Mouse (Mus musculus) kidney, postnatal 0 days (tissue): ENCODE measurements around the gene Perm1. TPM values are rescaled to one million over a fixed set of nuclear protein-coding genes. Genes with fewer than 3 reads are reported as not detected.

Experiments used
- ATAC-seq: fragments of 200-750 bp; cut with Nextera tagmentation; replicated peaks from 2 replicates; pipeline ENCODE4 v1.8.0; 2017; ENCODE audit warnings: low read depth, moderate number of reproducible peaks, moderate TSS enrichment, moderate library complexity; ENCODE audit not compliant: low FRiP score
- DNase-seq: peaks from one replicate; pipeline ENCODE4 v3.0.0-alpha.2; 2016; ENCODE audit warnings: low spot score
- H3K27ac ChIP-seq: fragments of 300-500 bp; sonication (generic); 2 replicates; pipeline ENCODE4 v1.5.1; 2014; ENCODE audit warnings: mild to moderate bottlenecking
- H3K27me3 ChIP-seq: fragments of 300-500 bp; sonication (generic); 2 replicates; pipeline ENCODE4 v1.6.1; 2014; ENCODE audit warnings: low read length, mixed read lengths; ENCODE audit not compliant: insufficient read depth
- H3K36me3 ChIP-seq: fragments of 300-500 bp; sonication (generic); 2 replicates; pipeline ENCODE4 v1.6.1; 2014; ENCODE audit warnings: low read length, mixed read lengths; ENCODE audit not compliant: insufficient read depth
- H3K4me1 ChIP-seq: fragments of 300-500 bp; sonication (generic); replicated peaks from 2 replicates; pipeline ENCODE4 v1.6.1; 2014; ENCODE audit warnings: antibody characterized with exemption, low read length, mixed read lengths; ENCODE audit not compliant: insufficient read depth
- H3K4me2 ChIP-seq: fragments of 300-500 bp; sonication (generic); 2 replicates; pipeline ENCODE4 v1.6.1; 2014; ENCODE audit warnings: mild to moderate bottlenecking, low read length, moderate library complexity, mixed read lengths
- H3K4me3 ChIP-seq: fragments of 300-500 bp; sonication (generic); replicated peaks from 2 replicates; pipeline ENCODE4 v1.5.1; 2014; ENCODE audit warnings: low read depth, low read length
- H3K9ac ChIP-seq: fragments of 300-500 bp; sonication (generic); 2 replicates; pipeline ENCODE4 v1.6.1; 2014; ENCODE audit warnings: low read depth, low read length
- H3K9me3 ChIP-seq: fragments of 300-500 bp; sonication (generic); replicated peaks from 2 replicates; pipeline ENCODE4 v1.6.1; 2016; ENCODE audit warnings: low read length, inconsistent platforms, mixed read lengths
- CTCF ChIP-seq: IDR thresholded peaks from 2 replicates; pipeline ENCODE4 v1.5.1; 2016; ENCODE audit warnings: antibody characterized with exemption, low read depth, mild to moderate bottlenecking, moderate library complexity
- WGBS: fragments of 180-500 bp; shearing (Covaris S2); extraction: QIAGEN DNeasy Blood & Tissue Kit; methylation state at CpG from one replicate; pipeline ENCODE4 v1.1.7; 2014; 5-methylcytosine and 5-hydroxymethylcytosine counted together
- polyA plus RNA-seq: library from polyadenylated mRNA; unstranded; fragments of >200 nt; fragmentation: Nextera tagmentation; extraction: Ambion mirVana; gene quantifications from 2 replicates; pipeline ENCODE4 v1.2.1, GENCODE M21; 2015

Gene Perm1
- polyA plus RNA-seq, 1 experiment from 2014 or later: 0.71 TPM

GRCm38 (mm10) chr4:156234701-156235213 lies 19.1 kb downstream of the Perm1 start, which contains the start of gene Plekhn1:
Gene Plekhn1, minus strand, starts transcription at chr4:156234857.
- H3K36me3 ChIP-seq: peaks cover 27% of the 10 kb centered on the region
- H3K27ac ChIP-seq: peak within 1 kb of the TSS; percentile 91
- peak within 1 kb of the TSS; percentile 89 for H3K4me2 ChIP-seq
- WGBS: under 1% methylated on average over 37 of the region's 48 CpGs
- TF ChIP-seq CTCF: no peak
- peak; percentile 29; the same call in 1 of the 2 replicates for ATAC-seq
- H3K9ac ChIP-seq: peak within 1 kb of the TSS; percentile 67
- H3K4me1 ChIP-seq: peaks cover 7% of the 10 kb centered on the region; the same call in 1 of the 2 replicates
- H3K27me3 ChIP-seq: no peaks in the 10 kb centered on the region
- no peaks in the 10 kb centered on the region for H3K9me3 ChIP-seq
- peak within 1 kb of the TSS; percentile 70 for H3K4me3 ChIP-seq
- DNase-seq: peak; percentile 82

GRCm38 (mm10) chr4:156235360-156235770 lies 19.7 kb downstream of the Perm1 start:
- peak; percentile 52 for TF ChIP-seq CTCF
- Histone ChIP-seq H3K9ac (peak overlapping the region; percentile 65; the same call in 1 of the 2 replicates), H3K9me3 (no peaks in the 10 kb centered on the region), H3K27me3 (no peaks in the 10 kb centered on the region), H3K36me3 (peaks cover 33% of the 10 kb centered on the region), H3K4me1 (peaks cover 7% of the 10 kb centered on the region; the same call in 1 of the 2 replicates), H3K4me3 (peak overlapping the region; percentile 70), H3K4me2 (peak overlapping the region; percentile 89), H3K27ac (peak overlapping the region; percentile 91)
- peak; percentile 16; the same call in 1 of the 2 replicates for ATAC-seq
- WGBS: 1% methylated on average over 15 of the region's 15 CpGs
- DNase-seq: peak; percentile 89

GRCm38 (mm10) chr4:156235808-156236533 lies 20.3 kb downstream of the Perm1 start, which contains the start of gene Noc2l:
Gene Noc2l, plus strand, starts transcription at chr4:156236010.
- H3K9ac ChIP-seq: peak within 1 kb of the TSS; percentile 67
- peak within 1 kb of the TSS; percentile 70 for H3K4me3 ChIP-seq
- under 1% methylated on average over 87 of the region's 90 CpGs for WGBS
- no peak for TF ChIP-seq CTCF
- no peaks in the 10 kb centered on the region for H3K9me3 ChIP-seq
- peak; percentile 96 for DNase-seq
- H3K36me3 ChIP-seq: peaks cover 38% of the 10 kb centered on the region
- H3K27ac ChIP-seq: peak within 1 kb of the TSS; percentile 91
- H3K4me2 ChIP-seq: peak within 1 kb of the TSS; percentile 89
- peak; percentile 88 for ATAC-seq
- H3K4me1 ChIP-seq: peaks cover 7% of the 10 kb centered on the region; the same call in 1 of the 2 replicates
- H3K27me3 ChIP-seq: no peaks in the 10 kb centered on the region

DNA sequence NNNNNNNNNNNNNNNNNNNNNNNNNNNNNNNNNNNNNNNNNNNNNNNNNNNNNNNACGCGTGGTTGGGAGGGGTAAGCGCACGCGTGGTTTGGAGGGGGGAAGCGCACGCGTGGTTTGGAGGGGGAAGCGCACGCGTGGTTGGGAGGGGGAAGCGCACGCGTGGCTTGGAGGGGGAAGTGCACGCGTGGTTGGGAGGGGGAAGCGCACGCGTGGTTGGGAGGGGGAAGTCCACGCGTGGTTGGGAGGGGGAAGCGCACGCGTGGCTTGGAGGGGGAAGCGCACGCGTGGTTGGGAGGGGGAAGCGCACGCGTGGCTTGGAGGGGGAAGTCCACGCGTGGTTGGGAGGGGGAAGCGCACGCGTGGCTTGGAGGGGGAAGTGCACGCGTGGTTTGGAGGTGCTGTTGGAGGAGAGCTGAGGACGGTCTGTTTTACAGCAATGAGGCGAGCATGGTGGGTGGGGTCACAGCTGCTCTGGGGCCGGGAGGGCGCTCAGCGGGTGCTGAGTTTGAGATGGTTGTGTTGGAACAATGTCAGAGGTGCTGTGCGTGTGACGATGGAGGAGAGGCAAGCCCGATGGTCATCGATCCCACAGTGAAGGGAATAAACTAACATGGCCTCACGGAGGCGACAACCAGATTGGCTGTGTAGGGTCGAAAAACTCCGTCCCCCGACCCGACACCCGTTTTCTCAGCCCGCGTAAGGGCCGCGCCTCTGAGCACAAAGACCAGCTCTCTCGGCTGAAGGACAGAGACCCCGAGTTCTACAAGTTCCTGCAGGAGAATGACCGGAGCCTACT lies 21.2 kb downstream of the Perm1 start:
- 23% methylated on average over 55 of the region's 60 CpGs for WGBS
- Histone ChIP-seq H3K27me3 (no peaks in the 10 kb centered on the region), H3K9ac (peak overlapping the region; percentile 65), H3K9me3 (no peaks in the 10 kb centered on the region), H3K4me3 (peak overlapping the region; percentile 70), H3K36me3 (peaks cover 38% of the 10 kb centered on the region), H3K4me1 (peaks cover 7% of the 10 kb centered on the region; the same call in 1 of the 2 replicates), H3K4me2 (peak overlapping the region; percentile 89), H3K27ac (no peak overlapping the region)
- no peak for TF ChIP-seq CTCF
- peak; percentile 33 for DNase-seq
- no peak for ATAC-seq

GRCm38 (mm10) chr4:156249567-156249966 lies 33.9 kb downstream of the Perm1 start:
- DNase-seq (no peak), ATAC-seq (no peak)
- Histone ChIP-seq H3K27me3 (peaks cover 6% of the 10 kb centered on the region), H3K4me3 (no peak overlapping the region), H3K27ac (no peak overlapping the region), H3K4me2 (no peak overlapping the region), H3K9me3 (no peaks in the 10 kb centered on the region), H3K9ac (no peak overlapping the region), H3K4me1 (0 out of 2 replicates have a peak, but pooled peaks cover 3% of the 10 kb centered on the region), H3K36me3 (peaks cover 28% of the 10 kb centered on the region)
- no peak for TF ChIP-seq CTCF
- 60% methylated on average over 11 of the region's 11 CpGs for WGBS

- WGBS: 58% methylated on average over 8 of the region's 8 CpGs
- no peak for TF ChIP-seq CTCF
- Histone ChIP-seq H3K4me2 (no peak overlapping the region), H3K4me1 (0 out of 2 replicates have a peak, but pooled peaks cover 7% of the 10 kb centered on the region), H3K4me3 (no peak overlapping the region), H3K9me3 (no peaks in the 10 kb centered on the region), H3K27me3 (peaks cover 16% of the 10 kb centered on the region), H3K9ac (no peak overlapping the region), H3K36me3 (peaks cover 17% of the 10 kb centered on the region), H3K27ac (no peak overlapping the region)
- ATAC-seq: no peak; the same call in 1 of the 2 replicates
- DNase-seq: no peak
Measured at GRCm38 (mm10) chr4:156251081-156251480, 35.4 kb downstream of the Perm1 start.
